Mouse (Mus musculus) thymus, adult 2 months (tissue): Measurements from ENCODE around the gene Zfp827. TPM values are rescaled to one million over a fixed set of nuclear protein-coding genes. Genes with fewer than 3 reads are reported as not detected.

Experiments
- DNase-seq: peaks from one replicate; pipeline ENCODE4 v3.0.0; 2021
- H3K27ac ChIP-seq: fragments of 200-500 bp; 2 replicates; pipeline ENCODE4 v1.5.1; 2012; ENCODE audit warnings: low read length, control low read depth; ENCODE audit not compliant: control insufficient read depth, insufficient read depth
- H3K27me3 ChIP-seq: fragments of 200-500 bp; 2 replicates; pipeline ENCODE4 v1.6.1; 2012; ENCODE audit warnings: mild to moderate bottlenecking, low read length, moderate library complexity, mixed read lengths; ENCODE audit not compliant: control insufficient read depth, insufficient read depth
- H3K36me3 ChIP-seq: fragments of 200-500 bp; 2 replicates; pipeline ENCODE4 v1.6.1; 2012; ENCODE audit warnings: mild to moderate bottlenecking, low read length, moderate library complexity; ENCODE audit not compliant: control insufficient read depth, insufficient read depth
- H3K4me1 ChIP-seq: fragments of 200-500 bp; replicated peaks from 2 replicates; pipeline ENCODE4 v1.6.1; 2012; ENCODE audit warnings: low read length; ENCODE audit not compliant: control insufficient read depth, insufficient read depth
- H3K4me3 ChIP-seq: fragments of 200-500 bp; 2 replicates; pipeline ENCODE4 v1.5.1; 2012; ENCODE audit warnings: mild to moderate bottlenecking, low read length, control low read depth, moderate library complexity; ENCODE audit not compliant: control insufficient read depth, insufficient read depth
- CTCF ChIP-seq: fragments of 200-500 bp; IDR thresholded peaks from 2 replicates; pipeline ENCODE4 v1.5.1; 2012; ENCODE audit warnings: mild to moderate bottlenecking, control low read depth, low read length, moderate library complexity, borderline replicate concordance; ENCODE audit not compliant: control insufficient read depth, poor library complexity, insufficient read depth; ENCODE audit errors: extremely low read depth
- POLR2A ChIP-seq: fragments of 200-500 bp; IDR thresholded peaks from 2 replicates; pipeline ENCODE4 v1.6.1; 2012; ENCODE audit warnings: mild to moderate bottlenecking, low read length, control low read depth, moderate library complexity; ENCODE audit not compliant: control insufficient read depth, poor library complexity, insufficient read depth; ENCODE audit errors: extremely low read depth
- WGBS: fragments of 180-500 bp; shearing (Covaris S2); methylation state at CpG from one replicate; pipeline ENCODE4 v1.1.7; 2018; 5-methylcytosine and 5-hydroxymethylcytosine counted together
- polyA plus RNA-seq: library from polyadenylated mRNA; depleted of rRNA; stranded (reverse); fragments of >200 nt; gene quantifications from 2 replicates; pipeline ENCODE4 v1.2.3, GENCODE M21; 2012

The Zfp827 gene
- polyA plus RNA-seq, 1 experiment, result 9.6 TPM

- TF ChIP-seq POLR2A (no peak), CTCF (no peak)
- Histone ChIP-seq H3K36me3 (no peaks in the 10 kb centered on the region), H3K27ac (no peak overlapping the region), H3K4me3 (no peak overlapping the region), H3K27me3 (no peaks in the 10 kb centered on the region), H3K4me1 (no peaks in the 10 kb centered on the region)
- DNase-seq, result no peak
- 89% methylated on average over 3 of the region's 3 CpGs for WGBS
Measured at GRCm38 (mm10) chr8:79041429-79041828, 13.2 kb downstream of the Zfp827 start.

- 98% methylated on average over 3 of the region's 3 CpGs for WGBS
- no peak for DNase-seq
- no peaks in the 10 kb centered on the region for H3K4me1 ChIP-seq
- H3K4me3 ChIP-seq, result no peak overlapping the region
- no peak for TF ChIP-seq POLR2A
- no peak for TF ChIP-seq CTCF
- no peaks in the 10 kb centered on the region for H3K27me3 ChIP-seq
- H3K27ac ChIP-seq, result no peak overlapping the region
- no peaks in the 10 kb centered on the region for H3K36me3 ChIP-seq
Measured at GRCm38 (mm10) chr8:79042252-79042651, 14.0 kb downstream of the Zfp827 start.

- WGBS, result 97% methylated on average over 5 of the region's 5 CpGs
- no peak for DNase-seq
- Histone ChIP-seq H3K4me1 (no peaks in the 10 kb centered on the region; the same call in 1 of the 2 replicates), H3K36me3 (no peaks in the 10 kb centered on the region), H3K27ac (no peak overlapping the region), H3K27me3 (no peaks in the 10 kb centered on the region), H3K4me3 (no peak overlapping the region)
- TF ChIP-seq CTCF (no peak), POLR2A (no peak)
Measured at GRCm38 (mm10) chr8:79044673-79045072, 16.4 kb downstream of the Zfp827 start.

- 92% methylated on average over 4 of the region's 4 CpGs for WGBS
- no peak for TF ChIP-seq CTCF
- TF ChIP-seq POLR2A, result no peak
- H3K27me3 ChIP-seq, result no peaks in the 10 kb centered on the region
Measured at GRCm38 (mm10) chr8:79046659-79047058, 18.4 kb downstream of the Zfp827 start.

GRCm38 (mm10) chr8:79048388-79049005, 20.3 kb downstream of the Zfp827 start:
- no peak for DNase-seq
- Histone ChIP-seq H3K36me3 (no peaks in the 10 kb centered on the region), H3K4me1 (no peaks in the 10 kb centered on the region; the same call in 1 of the 2 replicates), H3K27ac (no peak overlapping the region), H3K4me3 (no peak overlapping the region), H3K27me3 (no peaks in the 10 kb centered on the region)
- WGBS, result 93% methylated on average over 6 of the region's 6 CpGs
- TF ChIP-seq CTCF, result no peak
- TF ChIP-seq POLR2A, result no peak

More at GRCm38 (mm10) chr8:79046659-79047058, 18.4 kb downstream of the Zfp827 start:
- no peaks in the 10 kb centered on the region; the same call in 1 of the 2 replicates for H3K4me1 ChIP-seq
- no peak overlapping the region for H3K27ac ChIP-seq
- H3K36me3 ChIP-seq, result no peaks in the 10 kb centered on the region
- no peak for DNase-seq
- no peak overlapping the region for H3K4me3 ChIP-seq

- 97% methylated on average over 6 of the region's 6 CpGs for WGBS
- Histone ChIP-seq H3K4me1 (no peaks in the 10 kb centered on the region), H3K4me3 (no peak overlapping the region), H3K27ac (no peak overlapping the region), H3K36me3 (no peaks in the 10 kb centered on the region), H3K27me3 (no peaks in the 10 kb centered on the region)
- DNase-seq, result no peak
- TF ChIP-seq POLR2A (no peak), CTCF (no peak)
Measured at GRCm38 (mm10) chr8:79054222-79054621, 26.0 kb downstream of the Zfp827 start.

GRCm38 (mm10) chr8:79057179-79057578, 28.9 kb downstream of the Zfp827 start:
- H3K4me1 ChIP-seq, result 0 out of 2 replicates have a peak, but pooled peaks cover 2% of the 10 kb centered on the region
- H3K4me3 ChIP-seq, result no peak overlapping the region
- no peak for DNase-seq
- H3K27me3 ChIP-seq, result no peaks in the 10 kb centered on the region
- TF ChIP-seq CTCF, result no peak
- no peak for TF ChIP-seq POLR2A
- H3K27ac ChIP-seq, result no peak overlapping the region
- 92% methylated on average over 3 of the region's 3 CpGs for WGBS
- no peaks in the 10 kb centered on the region for H3K36me3 ChIP-seq
